ENCODE assay signal across 19 mouse cellular contexts in genomic region chr9:51397589-51398220, GRCm38 (mm10).
A peak's percentile ranks its signal among the peaks of the same experiment; 100 is the strongest.
DNase-seq lines count a peak whose midpoint lies in the region; ATAC-seq and TF ChIP-seq lines count a peak whose summit lies in the region.
"Had no signal": no experiment of that assay in that cellular context is flagged by ENCODE, and none has a peak within 500 bp of the region (broad histone marks: within the 10 kb centered on the region; RNA-seq: fewer than 3 reads in every experiment).

No protein-coding gene starts in this region.

- no peaks in the 10 kb centered on the region for H3K4me1 ChIP-seq in lung, embryonic 14.5 days (ENCODE audit: insufficient read depth)
- peaks cover 3% of the 10 kb centered on the region; the same call in 1 of the 2 replicates for H3K4me1 ChIP-seq in limb, embryonic 11.5 days (ENCODE audit: control insufficient read depth, insufficient read depth, low read length)
- H3K4me1 ChIP-seq: liver, embryonic 15.5 days had no signal

- H3K4me2 ChIP-seq in lung, embryonic 14.5 days: no peak overlapping the region
- no peak overlapping the region for H3K4me2 ChIP-seq in limb, embryonic 11.5 days (ENCODE audit: low read depth, severe bottlenecking)
- H3K4me2 ChIP-seq: embryonic facial prominence, embryonic 12.5 days; forebrain, embryonic 13.5 days; liver, embryonic 15.5 days had no signal

- no peak overlapping the region for H3K4me3 ChIP-seq in lung, embryonic 14.5 days (ENCODE audit: low read depth, low read length)
- H3K4me3 ChIP-seq in limb, embryonic 11.5 days (ENCODE audit: low read depth, low read length): no peak overlapping the region
- H3K4me3 ChIP-seq: embryonic facial prominence, embryonic 12.5 days; forebrain, embryonic 13.5 days; liver, embryonic 15.5 days had no signal

- ATAC-seq in lung, embryonic 14.5 days (ENCODE audit: insufficient read depth): peak; percentile 91
- no peak for ATAC-seq in limb, embryonic 11.5 days (ENCODE audit: insufficient number of reproducible peaks, low FRiP score, low TSS enrichment, low read depth)
- ATAC-seq: forebrain, embryonic 13.5 days; midbrain, embryonic 16.5 days had no signal

- H3K27me3 ChIP-seq in lung, embryonic 14.5 days (ENCODE audit: insufficient read depth, low read length): no peaks in the 10 kb centered on the region
- H3K27me3 ChIP-seq in limb, embryonic 11.5 days (ENCODE audit: control insufficient read depth, insufficient read depth, low read length): no peaks in the 10 kb centered on the region
- H3K27me3 ChIP-seq: embryonic facial prominence, embryonic 12.5 days; forebrain, embryonic 13.5 days; liver, embryonic 15.5 days had no signal

- H3K9me3 ChIP-seq in lung, embryonic 14.5 days (ENCODE audit: low read depth, low read length): no peaks in the 10 kb centered on the region
- no peaks in the 10 kb centered on the region for H3K9me3 ChIP-seq in limb, embryonic 11.5 days (ENCODE audit: control insufficient read depth, low read length)
- H3K9me3 ChIP-seq: embryonic facial prominence, embryonic 12.5 days; forebrain, embryonic 13.5 days; G1E; liver, embryonic 15.5 days had no signal

- peak; percentile 64 for DNase-seq in heart, adult 11 months
- no peak for DNase-seq in heart, adult 9 months (ENCODE audit: low spot score in 2 of 2)
- DNase-seq in lung, embryonic 14.5 days: peak; percentile 85
- DNase-seq in lung, adult 18-20 months: no peak
- DNase-seq in adipocyte (ENCODE audit: low spot score): peak; percentile 77
- peak; percentile 31 for DNase-seq in limb, embryonic 11.5 days (ENCODE audit: low spot score)
- DNase-seq in layer of hippocampus, adult 18-20 months (ENCODE audit: low spot score in 2 of 2): no peak
- DNase-seq in gastrocnemius, postnatal 10 days: no peak
- DNase-seq: B cell, adult 2 months; cerebellum, adult 9-10 months; gastrocnemius, postnatal 25 days; layer of hippocampus, adult 9-11 months; right cerebral cortex, adult 18-20 months; thymus, adult 18-20 months had no signal

- peak overlapping the region; percentile 60 for H3K27ac ChIP-seq in lung, embryonic 14.5 days (ENCODE audit: low read depth)
- no peak overlapping the region for H3K27ac ChIP-seq in limb, embryonic 11.5 days (replicated peaks; ENCODE audit: low read depth, low read length)
- H3K27ac ChIP-seq: embryonic facial prominence, embryonic 12.5 days; forebrain, embryonic 13.5 days; liver, embryonic 15.5 days had no signal

- no peaks in the 10 kb centered on the region for H3K36me3 ChIP-seq in lung, embryonic 14.5 days (ENCODE audit: insufficient read depth)
- no peaks in the 10 kb centered on the region for H3K36me3 ChIP-seq in limb, embryonic 11.5 days (ENCODE audit: control insufficient read depth, insufficient read depth, low read length)
- H3K36me3 ChIP-seq: embryonic facial prominence, embryonic 12.5 days; G1E; liver, embryonic 15.5 days had no signal

- H3K9ac ChIP-seq in lung, embryonic 14.5 days: no peak overlapping the region
- H3K9ac ChIP-seq in limb, embryonic 11.5 days (ENCODE audit: low read length): no peak overlapping the region
- H3K9ac ChIP-seq: embryonic facial prominence, embryonic 12.5 days; forebrain, embryonic 13.5 days; liver, embryonic 15.5 days had no signal

- whole genome bisulfite sequencing in lung, embryonic 14.5 days: 7% methylated on average over 1 of the region's 1 CpGs
- WGBS in limb, embryonic 11.5 days: 3% methylated on average over 1 of the region's 1 CpGs

- no peak for TF ChIP-seq CTCF in lung, embryonic 14.5 days (IDR thresholded peaks at IDR 0.05; ENCODE audit: low read depth)

Comparison
In these comparisons a context has a peak if more than half of its experiments do, and no peak if none do; other contexts are left out.
1. DNase-seq: peak in heart, adult 11 months (single experiment), lung, embryonic 14.5 days (single experiment), adipocyte (single experiment) and limb, embryonic 11.5 days (single experiment); none in heart, adult 9 months (0 of 2), lung, adult 18-20 months (0 of 2), layer of hippocampus, adult 18-20 months (0 of 2) and gastrocnemius, postnatal 10 days (single experiment).